Mouse (Mus musculus): Measurements from ENCODE around the gene Rnf40.

- no peak for TF ChIP-seq CTCF (IDR thresholded peaks at IDR 0.05; ENCODE audit: low read depth)
- no peak for TF ChIP-seq EP300 (IDR thresholded peaks at IDR 0.05; ENCODE audit: low read depth)
Observed at GRCm38 (mm10) chr7:127587196-127587595, 1.4 kb upstream of the Rnf40 start.

Data from liver, embryonic 14.5 days (tissue).